Mouse (Mus musculus): Measurements from ENCODE around the gene Rnf31. TPM values are rescaled to one million over a fixed set of nuclear protein-coding genes. Genes with fewer than 3 reads are reported as not detected.
A peak's percentile ranks its signal among the peaks of the same experiment; 100 is the strongest.

Gene Rnf31
- total and polyA plus RNA-seq, 2 experiments from 2014 or later = 13.6 to 15.0 TPM

- Histone ChIP-seq H3K27me3 (ENCODE audit: control insufficient read depth, insufficient read depth, low read length) (no peaks in the 10 kb centered on the region), H3K9ac (replicated peaks; ENCODE audit: low read depth, low read length) (no peak overlapping the region), H3K9me3 (replicated peaks; ENCODE audit: control insufficient read depth, low read length) (no peaks in the 10 kb centered on the region), H3K4me3 (ENCODE audit: low read depth, low read length) (no peak overlapping the region), H3K4me1 (ENCODE audit: control insufficient read depth, insufficient read depth) (peaks cover 20% of the 10 kb centered on the region; the same call in 1 of the 2 replicates), H3K36me3 (replicated peaks; ENCODE audit: control insufficient read depth, insufficient read depth, low read length) (peaks cover 27% of the 10 kb centered on the region), H3K4me2 (ENCODE audit: low read depth, low read length) (no peak overlapping the region), H3K27ac (ENCODE audit: low read depth) (no peak overlapping the region)
- ATAC-seq (ENCODE audit: insufficient read depth, low read depth) (no peak), DNase-seq (ENCODE audit: low spot score) (no peak)
- WGBS = 76% methylated on average over 9 of the region's 9 CpGs
- no peak for TF ChIP-seq EP300 (IDR thresholded peaks at IDR 0.05; ENCODE audit: low read depth)
- no peak for TF ChIP-seq CTCF (IDR thresholded peaks at IDR 0.05; ENCODE audit: low read depth)
Measured at GRCm38 (mm10) chr14:55581981-55582681, 9.4 kb upstream of the Rnf31 start.

GRCm38 (mm10) chr14:55584303-55584701 lies 7.2 kb upstream of the Rnf31 start:
- Histone ChIP-seq H3K36me3 (replicated peaks; ENCODE audit: control insufficient read depth, insufficient read depth, low read length) (peaks cover 39% of the 10 kb centered on the region), H3K27me3 (ENCODE audit: control insufficient read depth, insufficient read depth, low read length) (no peaks in the 10 kb centered on the region), H3K4me1 (ENCODE audit: control insufficient read depth, insufficient read depth) (peaks cover 12% of the 10 kb centered on the region; the same call in 1 of the 2 replicates), H3K9ac (replicated peaks; ENCODE audit: low read depth, low read length) (peak overlapping the region; percentile 67), H3K4me3 (ENCODE audit: low read depth, low read length) (peak overlapping the region; percentile 77), H3K27ac (ENCODE audit: low read depth) (peak overlapping the region; percentile 81; the same call in 1 of the 2 replicates), H3K9me3 (replicated peaks; ENCODE audit: control insufficient read depth, low read length) (no peaks in the 10 kb centered on the region), H3K4me2 (ENCODE audit: low read depth, low read length) (peak overlapping the region; percentile 96)
- no peak for DNase-seq (ENCODE audit: low spot score)
- ATAC-seq (ENCODE audit: insufficient read depth, low read depth) = no peak
- WGBS = 48% methylated on average over 5 of the region's 5 CpGs
- TF ChIP-seq CTCF (IDR thresholded peaks at IDR 0.05; ENCODE audit: low read depth) (no peak), EP300 (IDR thresholded peaks at IDR 0.05; ENCODE audit: low read depth) (no peak)

- no peaks in the 10 kb centered on the region for H3K9me3 ChIP-seq (replicated peaks; ENCODE audit: control insufficient read depth, low read length)
- 2% methylated on average over 43 of the region's 43 CpGs for WGBS
- peak within 1 kb of the TSS; percentile 81 for H3K27ac ChIP-seq (ENCODE audit: low read depth)
- H3K27me3 ChIP-seq (ENCODE audit: control insufficient read depth, insufficient read depth, low read length) = no peaks in the 10 kb centered on the region
- H3K36me3 ChIP-seq (replicated peaks; ENCODE audit: control insufficient read depth, insufficient read depth, low read length) = peaks cover 35% of the 10 kb centered on the region
- TF ChIP-seq EP300 (IDR thresholded peaks at IDR 0.05; ENCODE audit: low read depth) (no peak), CTCF (IDR thresholded peaks at IDR 0.05; ENCODE audit: low read depth) (no peak)
- peak within 1 kb of the TSS; percentile 77 for H3K4me3 ChIP-seq (ENCODE audit: low read depth, low read length)
- peaks cover 11% of the 10 kb centered on the region; the same call in 1 of the 2 replicates for H3K4me1 ChIP-seq (ENCODE audit: control insufficient read depth, insufficient read depth)
- peak within 1 kb of the TSS; percentile 96 for H3K4me2 ChIP-seq (ENCODE audit: low read depth, low read length)
- ATAC-seq (ENCODE audit: insufficient read depth, low read depth) (peak; percentile 91), DNase-seq (ENCODE audit: low spot score) (peak; percentile 76)
- peak within 1 kb of the TSS; percentile 67 for H3K9ac ChIP-seq (replicated peaks; ENCODE audit: low read depth, low read length)
Measured at GRCm38 (mm10) chr14:55584702-55585565, 6.6 kb upstream of the Rnf31 start, which contains the start of gene Emc9. TSS of gene Emc9 (minus strand) at chr14:55585302.

GRCm38 (mm10) chr14:55585566-55585960 lies 5.9 kb upstream of the Rnf31 start:
- peak overlapping the region; percentile 81 for H3K27ac ChIP-seq (ENCODE audit: low read depth)
- no peak for ATAC-seq (ENCODE audit: insufficient read depth, low read depth)
- no peak for DNase-seq (ENCODE audit: low spot score)

GRCm38 (mm10) chr14:55586149-55586548 lies 5.4 kb upstream of the Rnf31 start:
- Histone ChIP-seq H3K27me3 (ENCODE audit: control insufficient read depth, insufficient read depth, low read length) (no peaks in the 10 kb centered on the region), H3K27ac (ENCODE audit: low read depth) (no peak overlapping the region), H3K9me3 (replicated peaks; ENCODE audit: control insufficient read depth, low read length) (no peaks in the 10 kb centered on the region), H3K9ac (replicated peaks; ENCODE audit: low read depth, low read length) (no peak overlapping the region), H3K4me3 (ENCODE audit: low read depth, low read length) (no peak overlapping the region), H3K4me1 (ENCODE audit: control insufficient read depth, insufficient read depth) (peaks cover 11% of the 10 kb centered on the region; the same call in 1 of the 2 replicates), H3K36me3 (replicated peaks; ENCODE audit: control insufficient read depth, insufficient read depth, low read length) (peaks cover 23% of the 10 kb centered on the region), H3K4me2 (ENCODE audit: low read depth, low read length) (no peak overlapping the region)
- no peak for DNase-seq (ENCODE audit: low spot score)
- WGBS = 87% methylated on average over 2 of the region's 2 CpGs
- no peak for ATAC-seq (ENCODE audit: insufficient read depth, low read depth)
- no peak for TF ChIP-seq EP300 (IDR thresholded peaks at IDR 0.05; ENCODE audit: low read depth)

More at GRCm38 (mm10) chr14:55585566-55585960, 5.9 kb upstream of the Rnf31 start:
- Histone ChIP-seq H3K4me1 (ENCODE audit: control insufficient read depth, insufficient read depth) (peaks cover 11% of the 10 kb centered on the region; the same call in 1 of the 2 replicates), H3K4me3 (ENCODE audit: low read depth, low read length) (peak overlapping the region; percentile 77), H3K27me3 (ENCODE audit: control insufficient read depth, insufficient read depth, low read length) (no peaks in the 10 kb centered on the region), H3K9ac (replicated peaks; ENCODE audit: low read depth, low read length) (no peak overlapping the region), H3K4me2 (ENCODE audit: low read depth, low read length) (peak overlapping the region; percentile 96), H3K9me3 (replicated peaks; ENCODE audit: control insufficient read depth, low read length) (no peaks in the 10 kb centered on the region), H3K36me3 (replicated peaks; ENCODE audit: control insufficient read depth, insufficient read depth, low read length) (peaks cover 29% of the 10 kb centered on the region)
- TF ChIP-seq CTCF (IDR thresholded peaks at IDR 0.05; ENCODE audit: low read depth) (no peak), EP300 (IDR thresholded peaks at IDR 0.05; ENCODE audit: low read depth) (no peak)
- WGBS = 40% methylated on average over 6 of the region's 6 CpGs

Measured in heart, postnatal 0 days (tissue).